Mouse (Mus musculus): ENCODE measurements around the gene Ttc29. TPM values are rescaled to one million over a fixed set of nuclear protein-coding genes. Genes with fewer than 3 reads are reported as not detected.

Ttc29 gene
- polyA plus RNA-seq, 3 experiments from 2014 or later: not detected

GRCm38 (mm10) chr8:78426875-78427768 is 214.0 kb downstream of the Ttc29 start:
- ATAC-seq: no peak

GRCm38 (mm10) chr8:78427769-78428130 is 214.7 kb downstream of the Ttc29 start:
- no peak for ATAC-seq

DNA sequence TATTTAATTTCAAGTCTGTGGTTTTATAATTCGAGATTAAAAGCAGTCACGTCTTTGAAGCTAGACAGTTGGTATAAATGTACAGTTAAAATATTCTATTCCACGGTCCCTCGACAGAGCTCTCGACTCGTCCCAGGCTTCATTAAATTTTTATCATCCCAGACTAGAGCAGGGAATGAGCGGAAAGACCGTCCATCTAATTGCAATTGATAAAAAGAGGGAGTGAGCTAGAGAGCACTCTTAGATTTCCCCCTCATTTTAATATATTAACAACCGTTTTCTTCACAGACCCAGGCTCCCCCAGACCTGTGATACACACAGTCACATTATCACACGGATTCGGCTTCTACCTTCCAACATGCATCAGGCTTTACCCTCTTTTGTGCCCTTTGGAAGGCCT is 215.1 kb downstream of the Ttc29 start:
- ATAC-seq: no peak

GRCm38 (mm10) chr8:78431356-78431755 is 218.3 kb downstream of the Ttc29 start:
- ATAC-seq: no peak

- no peak for ATAC-seq
Measured at GRCm38 (mm10) chr8:78432451-78432850, 219.4 kb downstream of the Ttc29 start.

GRCm38 (mm10) chr8:78433318-78433717 is 220.2 kb downstream of the Ttc29 start:
- no peak for ATAC-seq

GRCm38 (mm10) chr8:78434340-78434739 is 221.2 kb downstream of the Ttc29 start:
- ATAC-seq: no peak

DNA sequence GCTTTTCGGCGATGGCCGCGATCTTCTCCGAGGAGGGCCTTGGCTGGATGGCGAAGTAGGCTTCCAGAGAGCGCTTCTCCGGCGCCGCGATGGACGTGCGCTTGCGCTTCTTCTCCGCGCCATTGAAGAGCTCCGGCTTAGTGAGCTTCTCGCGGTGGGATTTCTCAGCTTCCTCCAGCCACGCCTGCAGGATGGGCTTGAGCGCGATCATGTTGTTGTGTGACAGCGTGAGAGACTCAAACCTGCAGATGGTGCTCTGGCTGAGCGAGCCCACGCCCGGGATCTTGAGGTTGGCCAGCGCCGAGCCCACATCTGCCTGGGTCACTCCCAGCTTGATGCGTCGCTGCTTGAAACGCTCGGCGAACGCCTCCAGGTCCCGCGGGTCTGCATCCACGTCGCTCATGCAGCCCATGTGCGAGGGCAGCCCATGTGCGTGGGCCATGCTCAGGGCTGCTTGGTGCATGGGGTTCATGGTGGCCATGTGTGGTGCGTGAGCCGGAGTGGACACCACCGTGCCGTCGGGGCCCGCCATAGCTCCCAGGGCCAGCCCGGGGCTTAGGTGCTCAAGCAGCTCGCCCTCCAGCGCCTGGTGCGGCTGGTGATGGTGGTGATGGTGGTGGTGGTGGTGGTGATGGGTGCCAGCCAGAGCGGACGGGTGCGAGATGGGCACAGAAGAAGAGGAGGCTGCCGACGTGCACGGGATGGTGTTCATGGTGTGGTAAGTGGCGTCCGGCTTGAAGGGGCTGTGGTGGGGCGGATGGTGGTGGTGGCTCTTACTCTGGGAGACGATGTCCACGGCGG is 221.9 kb downstream of the Ttc29 start:
- ATAC-seq: no peak

GRCm38 (mm10) chr8:78435624-78435960 is 222.5 kb downstream of the Ttc29 start:
- no peak for ATAC-seq

DNA sequence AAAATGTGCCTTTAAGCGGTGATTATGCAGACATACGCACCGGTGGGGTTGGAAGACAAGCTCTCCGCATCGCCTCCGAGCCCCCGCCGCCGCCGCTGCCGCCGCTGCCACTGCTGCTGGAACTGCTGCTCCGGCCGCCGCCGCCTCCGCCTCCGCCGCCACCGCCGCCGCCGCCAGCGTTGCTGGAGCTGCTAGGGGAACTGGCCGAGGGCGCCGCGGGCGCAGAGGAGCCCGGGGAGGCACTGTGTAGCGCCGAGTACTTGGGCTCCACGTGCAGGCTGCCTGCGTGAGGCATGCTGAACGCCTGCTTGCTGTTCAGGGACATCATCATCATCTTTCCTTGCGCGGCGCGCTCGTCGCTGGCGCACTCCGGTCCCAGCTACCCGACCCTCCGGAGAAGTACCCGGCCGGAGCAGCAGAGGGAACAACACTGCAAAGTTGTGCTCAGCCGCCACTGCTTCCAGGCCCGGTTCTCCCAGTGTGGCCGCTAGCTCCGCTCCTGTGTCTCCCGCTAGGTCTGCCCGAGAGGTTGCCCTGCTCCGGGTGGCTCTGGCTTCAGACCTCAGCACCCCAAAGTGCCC is 223.1 kb downstream of the Ttc29 start, which contains the start of gene Pou4f2:
TSS of gene Pou4f2 (minus strand) at position 575 of the 581 bp plus-strand sequence.
- no peak for ATAC-seq

DNA sequence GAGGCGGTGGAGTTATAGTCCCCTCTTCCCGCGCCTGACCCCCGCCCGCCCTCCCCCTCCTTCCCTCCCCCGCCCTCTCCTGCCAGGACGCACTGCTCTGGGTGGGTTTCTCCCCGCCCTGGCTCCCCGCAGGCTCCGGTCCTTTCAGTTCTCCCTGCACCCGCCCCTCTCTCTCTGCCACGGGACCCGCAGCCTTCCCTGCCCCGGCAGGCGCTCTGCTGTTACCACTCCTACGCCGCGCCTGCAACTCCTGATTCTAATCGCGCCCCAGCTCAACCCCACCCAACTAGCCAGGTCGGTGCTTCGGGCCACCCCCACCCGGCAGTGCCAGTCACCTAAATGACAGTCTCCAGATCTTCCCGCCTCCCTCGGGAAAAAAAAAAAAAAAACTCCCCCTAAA is 223.6 kb downstream of the Ttc29 start:
- no peak for ATAC-seq

DNA sequence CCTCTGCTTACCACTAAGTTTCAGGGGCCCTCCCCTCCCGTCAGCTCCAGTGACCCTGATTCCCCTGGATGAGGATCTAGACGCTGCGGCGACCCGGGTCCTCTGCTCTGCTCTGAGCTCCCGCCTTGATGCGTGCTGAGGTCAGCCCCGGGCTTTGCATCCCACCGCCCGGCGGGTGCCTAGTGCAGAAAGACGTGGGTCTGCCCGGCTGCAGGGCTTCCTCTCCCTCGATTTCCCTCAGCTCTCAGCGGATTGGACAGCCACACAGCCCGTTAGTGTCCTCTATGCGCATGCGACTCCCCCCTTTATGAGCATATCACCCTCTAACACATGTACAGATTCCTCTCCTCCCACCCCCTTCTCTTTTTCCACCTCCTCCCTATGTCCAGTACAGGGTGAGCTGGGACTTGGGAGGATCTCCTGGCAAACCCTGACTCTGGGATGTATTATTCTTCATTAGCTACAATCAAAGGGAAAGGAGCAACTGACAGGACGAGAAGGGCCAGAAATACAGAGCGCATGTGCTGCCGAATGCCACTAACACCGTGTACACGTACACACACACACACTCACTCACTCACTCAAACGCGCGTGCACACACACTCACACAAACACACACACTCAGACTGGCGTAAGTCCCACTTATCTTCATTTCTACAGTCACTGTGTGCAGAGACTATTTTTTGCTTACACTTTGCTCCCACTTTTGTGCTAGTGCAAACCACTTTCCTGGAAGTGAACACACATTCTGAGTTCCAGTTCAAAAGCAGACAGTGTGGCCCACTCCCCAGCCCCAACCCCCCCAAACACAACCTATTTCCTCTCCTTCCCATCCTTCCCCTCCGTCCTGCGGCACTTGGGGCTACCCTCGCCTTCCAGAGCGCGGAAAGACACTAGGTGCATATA is 224.3 kb downstream of the Ttc29 start:
- ATAC-seq: no peak

- ATAC-seq: no peak
Measured at GRCm38 (mm10) chr8:78438121-78438520, 225.0 kb downstream of the Ttc29 start.

DNA sequence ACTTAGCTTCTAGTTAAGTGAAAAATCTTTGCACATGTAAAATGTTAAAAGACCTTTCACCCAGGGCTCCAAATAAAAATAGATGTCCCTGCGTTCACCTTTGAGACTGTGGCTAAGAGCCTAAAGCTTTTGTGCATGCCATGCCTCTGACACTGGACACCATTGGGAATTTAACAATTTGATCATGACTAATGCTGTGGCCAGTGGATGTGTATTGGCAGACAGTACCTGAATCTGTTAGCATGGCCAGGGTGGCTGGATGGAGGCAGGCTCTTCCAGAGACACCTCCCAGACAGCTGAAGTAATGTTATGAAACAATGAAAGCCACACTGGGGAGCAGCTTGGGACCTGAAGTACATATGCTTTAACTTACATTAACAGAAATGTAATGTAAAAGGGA is 229.7 kb downstream of the Ttc29 start:
- no peak for ATAC-seq

Other genes starting within 250 kb of the Ttc29 start
- not detected for gene Pou4f2, start 223.3 kb downstream of the Ttc29 start, polyA plus RNA-seq (2017; shearing (Covaris generic))